Mouse (Mus musculus) neural tube, embryonic 13.5 days (tissue): ENCODE measurements around the gene Foxr1. TPM values are rescaled to one million over a fixed set of nuclear protein-coding genes. Genes with fewer than 3 reads are reported as not detected.

Source experiments
- ATAC-seq: fragments of 200-750 bp; cut with Nextera tagmentation; 2 replicates; pipeline ENCODE4 v1.8.0; 2017; ENCODE audit warnings: low read depth, mild to moderate bottlenecking, moderate TSS enrichment, moderate library complexity
- H3K27ac ChIP-seq: fragments of 300-500 bp; sonication (generic); replicated peaks from 2 replicates; pipeline ENCODE4 v1.5.1; 2015; ENCODE audit warnings: moderate library complexity, mild to moderate bottlenecking, inconsistent platforms
- H3K27me3 ChIP-seq: fragments of 300-500 bp; sonication (generic); 2 replicates; pipeline ENCODE4 v1.6.1; 2015; ENCODE audit warnings: mild to moderate bottlenecking, inconsistent platforms
- H3K36me3 ChIP-seq: fragments of 300-500 bp; sonication (generic); 2 replicates; pipeline ENCODE4 v1.6.1; 2015; ENCODE audit warnings: mild to moderate bottlenecking, inconsistent platforms
- H3K4me1 ChIP-seq: fragments of 300-500 bp; sonication (generic); replicated peaks from 2 replicates; pipeline ENCODE4 v1.6.1; 2015; ENCODE audit warnings: inconsistent platforms
- H3K4me2 ChIP-seq: fragments of 300-500 bp; sonication (generic); 2 replicates; pipeline ENCODE4 v1.6.1; 2015; ENCODE audit warnings: inconsistent platforms, mild to moderate bottlenecking, moderate library complexity
- H3K4me3 ChIP-seq: fragments of 300-500 bp; sonication (generic); 2 replicates; pipeline ENCODE4 v1.5.1; 2015; ENCODE audit warnings: mild to moderate bottlenecking, inconsistent platforms
- H3K9ac ChIP-seq: fragments of 300-500 bp; sonication (generic); 2 replicates; pipeline ENCODE4 v1.6.1; 2015; ENCODE audit warnings: moderate library complexity, mild to moderate bottlenecking, inconsistent platforms
- H3K9me3 ChIP-seq: fragments of 300-500 bp; sonication (generic); 2 replicates; pipeline ENCODE4 v1.6.1; 2016; ENCODE audit warnings: inconsistent platforms
- WGBS: fragments of 180-500 bp; shearing (Covaris S2); methylation state at CpG from one replicate; pipeline ENCODE4 v1.1.7; 2015; 5-methylcytosine and 5-hydroxymethylcytosine counted together
- microRNA-seq: library from miRNA; unstranded; fragments of <30 nt; microRNA quantifications from one replicate; pipeline ENCODE4, GENCODE M21; 2016
- polyA plus RNA-seq: library from polyadenylated mRNA; unstranded; fragments of >200 nt; fragmentation: Nextera tagmentation; extraction: Ambion mirVana; gene quantifications from 2 replicates; pipeline ENCODE4 v1.2.1, GENCODE M21; 2015

The Foxr1 gene
- polyA plus RNA-seq, 1 experiment from 2014 or later = not detected

- Histone ChIP-seq H3K9ac (no peak overlapping the region), H3K27ac (no peak overlapping the region), H3K36me3 (peaks cover 89% of the 10 kb centered on the region), H3K9me3 (no peaks in the 10 kb centered on the region), H3K4me3 (no peak overlapping the region), H3K4me2 (no peak overlapping the region), H3K27me3 (no peaks in the 10 kb centered on the region), H3K4me1 (peaks cover 17% of the 10 kb centered on the region)
- 95% methylated on average over 13 of the region's 13 CpGs for WGBS
- ATAC-seq = no peak
Observed at GRCm38 (mm10) chr9:44384596-44384995, 56.3 kb downstream of the Foxr1 start.

Small RNA genes lying within 50 kb of the gene (microRNA-seq; reads per million reads assigned to microRNA genes)
- not detected for gene Mir7085

Other genes starting within 250 kb of the Foxr1 start
- gene Cbl, start 207.1 kb downstream of the Foxr1 start, polyA plus RNA-seq = 20.1 and 21.1 TPM in 2 replicates
- gene Ccdc153, start 200.5 kb downstream of the Foxr1 start, polyA plus RNA-seq = not detected in 2 replicates
- 0.33 and 0.48 TPM in 2 replicates for gene Pdzd3, start 189.7 kb downstream of the Foxr1 start, polyA plus RNA-seq
- 4.5 and 4.7 TPM in 2 replicates for gene Nlrx1, start 172.5 kb downstream of the Foxr1 start, polyA plus RNA-seq
- 21.1 and 22.5 TPM in 2 replicates for gene Abcg4, start 152.5 kb downstream of the Foxr1 start, polyA plus RNA-seq
- 25.1 and 31.9 TPM in 2 replicates for gene Hinfp, start 135.5 kb downstream of the Foxr1 start, polyA plus RNA-seq
- 22.9 and 28.7 TPM in 2 replicates for gene C2cd2l, start 120.9 kb downstream of the Foxr1 start, polyA plus RNA-seq
- 37.3 and 41.2 TPM in 2 replicates for gene Dpagt1, start 115.1 kb downstream of the Foxr1 start, polyA plus RNA-seq
- 131 TPM in 2 replicates for gene H2afx, start 106.4 kb downstream of the Foxr1 start, polyA plus RNA-seq
- 58.2 and 59.4 TPM in 2 replicates for gene Hmbs, start 96.9 kb downstream of the Foxr1 start, polyA plus RNA-seq
- 36.5 and 39.2 TPM in 2 replicates for gene Vps11, start 79.5 kb downstream of the Foxr1 start, polyA plus RNA-seq
- gene Hyou1, start 61.6 kb downstream of the Foxr1 start, polyA plus RNA-seq = 26.4 and 29.6 TPM in 2 replicates
- gene Slc37a4, start 44.3 kb downstream of the Foxr1 start, polyA plus RNA-seq = 62.9 and 71.2 TPM in 2 replicates
- 1,179 TPM in 2 replicates for gene Rps25, start 34.0 kb downstream of the Foxr1 start, polyA plus RNA-seq
- gene Trappc4, start 33.5 kb downstream of the Foxr1 start, polyA plus RNA-seq = 324 and 343 TPM in 2 replicates
- gene Ccdc84, start 22.6 kb downstream of the Foxr1 start, polyA plus RNA-seq = 28.7 and 32.6 TPM in 2 replicates
- gene Upk2, start 13.8 kb upstream of the Foxr1 start, polyA plus RNA-seq = not detected in 2 replicates
- gene Bcl9l, start 41.7 kb upstream of the Foxr1 start, polyA plus RNA-seq = 9.4 and 9.6 TPM in 2 replicates
- not detected in 2 replicates for gene Cxcr5, start 120.7 kb upstream of the Foxr1 start, polyA plus RNA-seq
- gene Ddx6, start 163.8 kb upstream of the Foxr1 start, polyA plus RNA-seq = 15.7 and 17.9 TPM in 2 replicates
- not detected in 2 replicates for gene Treh, start 232.1 kb upstream of the Foxr1 start, polyA plus RNA-seq